Mouse (Mus musculus): Measurements from ENCODE around the gene Gm11213. TPM values are rescaled to one million over a fixed set of nuclear protein-coding genes. Genes with fewer than 3 reads are reported as not detected.

The Gm11213 gene
- total RNA-seq, 2 experiments from 2014 or later: not detected

- no peak for DNase-seq (ENCODE audit: low spot score in 2 of 2)
These were observed 22.5 kb downstream of the Gm11213 start for GRCm38 (mm10) chr4:63582580-63582979.

GRCm38 (mm10) chr4:63580078-63580477 lies 25.0 kb downstream of the Gm11213 start:
- no peak for DNase-seq (ENCODE audit: low spot score in 2 of 2)

GRCm38 (mm10) chr4:63579649-63580048 lies 25.4 kb downstream of the Gm11213 start:
- DNase-seq (ENCODE audit: low spot score in 2 of 2): no peak

GRCm38 (mm10) chr4:63572621-63573020 lies 32.4 kb downstream of the Gm11213 start:
- DNase-seq (ENCODE audit: low spot score in 2 of 2): no peak

- DNase-seq (ENCODE audit: low spot score in 2 of 2): no peak
These were observed 34.8 kb downstream of the Gm11213 start for GRCm38 (mm10) chr4:63570208-63570781.

GRCm38 (mm10) chr4:63569322-63569721 lies 35.7 kb downstream of the Gm11213 start:
- no peak for DNase-seq (ENCODE audit: low spot score in 2 of 2)

GRCm38 (mm10) chr4:63567712-63568390 lies 37.2 kb downstream of the Gm11213 start:
- DNase-seq (ENCODE audit: low spot score in 2 of 2): no peak

GRCm38 (mm10) chr4:63562742-63563141 lies 42.3 kb downstream of the Gm11213 start:
- DNase-seq (ENCODE audit: low spot score in 2 of 2): no peak

GRCm38 (mm10) chr4:63561861-63562675 lies 43.0 kb downstream of the Gm11213 start:
- no peak for DNase-seq (ENCODE audit: low spot score in 2 of 2)

- DNase-seq (ENCODE audit: low spot score in 2 of 2): peak in 1 of 2 experiments; percentile 16
These were observed 45.0 kb downstream of the Gm11213 start for GRCm38 (mm10) chr4:63560079-63560478.

- DNase-seq (ENCODE audit: low spot score in 2 of 2): no peak
These were observed 45.8 kb downstream of the Gm11213 start for GRCm38 (mm10) chr4:63559127-63559697.

GRCm38 (mm10) chr4:63558407-63559081 lies 46.5 kb downstream of the Gm11213 start, which contains the start of gene Tmem268:
Gene Tmem268 (plus strand): TSS chr4:63558781.
- peak; percentile 69 to 80 for DNase-seq (ENCODE audit: low spot score in 2 of 2)

- DNase-seq (ENCODE audit: low spot score in 2 of 2): no peak
These were observed 47.7 kb downstream of the Gm11213 start for GRCm38 (mm10) chr4:63557124-63558059.

GRCm38 (mm10) chr4:63556665-63557064 lies 48.4 kb downstream of the Gm11213 start:
- DNase-seq (ENCODE audit: low spot score in 2 of 2): no peak

- no peak for DNase-seq (ENCODE audit: low spot score in 2 of 2)
These were observed 50.0 kb downstream of the Gm11213 start for GRCm38 (mm10) chr4:63555111-63555510.

GRCm38 (mm10) chr4:63554616-63555015 lies 50.4 kb downstream of the Gm11213 start:
- DNase-seq (ENCODE audit: low spot score in 2 of 2): no peak

- DNase-seq (ENCODE audit: low spot score in 2 of 2): no peak
These were observed 51.1 kb downstream of the Gm11213 start for GRCm38 (mm10) chr4:63553789-63554576.

- no peak for DNase-seq (ENCODE audit: low spot score in 2 of 2)
These were observed 52.2 kb downstream of the Gm11213 start for GRCm38 (mm10) chr4:63552865-63553264.

- no peak for DNase-seq (ENCODE audit: low spot score in 2 of 2)
These were observed 54.2 kb downstream of the Gm11213 start for GRCm38 (mm10) chr4:63550908-63551307.
